ENCODE assay signal across 8 mouse cellular contexts in genomic region chr8:122230712-122231337, GRCm38 (mm10). TPM values are rescaled to one million over a fixed set of nuclear protein-coding genes. Genes with fewer than 3 reads are reported as not detected.
DNase-seq lines count a peak whose midpoint lies in the region; ATAC-seq and TF ChIP-seq lines count a peak whose summit lies in the region.

No protein-coding gene starts in this region.

- peak overlapping the region; percentile 63 for H3K4me3 ChIP-seq in bone marrow macrophage, adult 2 months (ENCODE audit: insufficient read depth, low read length)
- H3K4me3 ChIP-seq in forebrain, embryonic 10.5 days: peak overlapping the region; percentile 64
- peak overlapping the region; percentile 50 to 51 for H3K4me3 ChIP-seq in heart, embryonic 14.5 days (ENCODE audit: control insufficient read depth in 1 of 2, insufficient read depth in 1 of 2, low read depth in 1 of 2, low read length in 2 of 2)
- peak overlapping the region; percentile 45 for H3K4me3 ChIP-seq in liver, embryonic 15.5 days (replicated peaks)
- peak overlapping the region; percentile 48 for H3K4me3 ChIP-seq in neural tube, embryonic 11.5 days (ENCODE audit: low read depth, low read length)
- H3K4me3 ChIP-seq in thymus, adult 2 months (ENCODE audit: control insufficient read depth, insufficient read depth, low read length): peak overlapping the region; percentile 26

- peak; percentile 35; the same call in 1 of the 2 replicates for ATAC-seq in heart, embryonic 14.5 days (ENCODE audit: insufficient number of reproducible peaks, insufficient read depth, low FRiP score, low read depth)
- ATAC-seq in liver, embryonic 15.5 days (ENCODE audit: insufficient read depth): no peak
- ATAC-seq in neural tube, embryonic 11.5 days (ENCODE audit: insufficient read depth, low FRiP score, low TSS enrichment): peak; percentile 75

- TF ChIP-seq CTCF in bone marrow macrophage, adult 2 months (IDR thresholded peaks at IDR 0.05; ENCODE audit: low read depth, low read length): peak; percentile 33; the same call in 1 of the 2 replicates
- TF ChIP-seq CTCF in thymus, adult 2 months (IDR thresholded peaks at IDR 0.05; ENCODE audit: borderline replicate concordance, control insufficient read depth, extremely low read depth, insufficient read depth, low read length, poor library complexity): no peak; the same call in 1 of the 2 replicates

- H3K9ac ChIP-seq in heart, embryonic 14.5 days (ENCODE audit: low read length): peak overlapping the region; percentile 70
- H3K9ac ChIP-seq in liver, embryonic 15.5 days: no peak overlapping the region
- H3K9ac ChIP-seq in neural tube, embryonic 11.5 days (ENCODE audit: low read length): peak overlapping the region; percentile 55; the same call in 1 of the 2 replicates

- H3K27ac ChIP-seq in bone marrow macrophage, adult 2 months (ENCODE audit: insufficient read depth, low read depth, low read length): no peak overlapping the region
- peak overlapping the region; percentile 45; the same call in 1 of the 2 replicates for H3K27ac ChIP-seq in forebrain, embryonic 10.5 days
- no peak overlapping the region; a peak in 1 of 4 replicates for H3K27ac ChIP-seq in heart, embryonic 14.5 days (replicated peaks in 1 of 2; ENCODE audit: control insufficient read depth in 1 of 2, insufficient read depth in 1 of 2, low read depth in 2 of 2, low read length in 2 of 2)
- H3K27ac ChIP-seq in liver, embryonic 15.5 days (replicated peaks): no peak overlapping the region
- no peak overlapping the region for H3K27ac ChIP-seq in neural tube, embryonic 11.5 days (ENCODE audit: low read depth, low read length)
- H3K27ac ChIP-seq in thymus, adult 2 months (ENCODE audit: control insufficient read depth, insufficient read depth, low read length): no peak overlapping the region

- DNase-seq in 3T3-L1 (ENCODE audit: low read depth, low spot score): peak; percentile 83
- DNase-seq in forebrain, embryonic 10.5 days (ENCODE audit: extremely low spot score, low spot score): peak; percentile 81
- DNase-seq in kidney, postnatal 14 days: peak; percentile 68
- peak; percentile 84 for DNase-seq in neural tube, embryonic 11.5 days (ENCODE audit: low spot score)
- peak; percentile 54 for DNase-seq in thymus, adult 2 months

- H3K4me2 ChIP-seq in heart, embryonic 14.5 days (ENCODE audit: low read length): peak overlapping the region; percentile 89
- H3K4me2 ChIP-seq in liver, embryonic 15.5 days: peak overlapping the region; percentile 64
- H3K4me2 ChIP-seq in neural tube, embryonic 11.5 days (ENCODE audit: low read depth): peak overlapping the region; percentile 97

- peaks cover 2% of the 10 kb centered on the region; the same call in 1 of the 2 replicates for H3K4me1 ChIP-seq in bone marrow macrophage, adult 2 months (ENCODE audit: control insufficient read depth, insufficient read depth, low read length)
- peaks cover 53% of the 10 kb centered on the region for H3K4me1 ChIP-seq in forebrain, embryonic 10.5 days
- H3K4me1 ChIP-seq in heart, embryonic 14.5 days (ENCODE audit: control insufficient read depth in 2 of 2, insufficient read depth in 2 of 2, low read length in 2 of 2): peaks cover 19 to 31% of the 10 kb centered on the region in 2 experiments
- no peaks in the 10 kb centered on the region; the same call in 1 of the 2 replicates for H3K4me1 ChIP-seq in liver, embryonic 15.5 days (replicated peaks)
- H3K4me1 ChIP-seq in neural tube, embryonic 11.5 days (ENCODE audit: control insufficient read depth, insufficient read depth, low read length): peaks cover 8% of the 10 kb centered on the region; the same call in 1 of the 2 replicates
- peaks cover 6% of the 10 kb centered on the region for H3K4me1 ChIP-seq in thymus, adult 2 months (replicated peaks; ENCODE audit: control insufficient read depth, insufficient read depth, low read length)

- H3K9me3 ChIP-seq in forebrain, embryonic 10.5 days: no peaks in the 10 kb centered on the region
- H3K9me3 ChIP-seq in heart, embryonic 14.5 days (ENCODE audit: control insufficient read depth, low read length): no peaks in the 10 kb centered on the region
- no peaks in the 10 kb centered on the region for H3K9me3 ChIP-seq in liver, embryonic 15.5 days (replicated peaks)
- H3K9me3 ChIP-seq in neural tube, embryonic 11.5 days (ENCODE audit: control insufficient read depth, low read length): no peaks in the 10 kb centered on the region

- H3K27me3 ChIP-seq in forebrain, embryonic 10.5 days (ENCODE audit: poor library complexity, severe bottlenecking): peaks cover 87% of the 10 kb centered on the region
- H3K27me3 ChIP-seq in heart, embryonic 14.5 days (ENCODE audit: control insufficient read depth, insufficient read depth, low read length): peaks cover 27% of the 10 kb centered on the region
- H3K27me3 ChIP-seq in liver, embryonic 15.5 days: peaks cover 92% of the 10 kb centered on the region
- H3K27me3 ChIP-seq in neural tube, embryonic 11.5 days (ENCODE audit: control insufficient read depth, insufficient read depth, low read length): peaks cover 31% of the 10 kb centered on the region
- peaks cover 11% of the 10 kb centered on the region for H3K27me3 ChIP-seq in thymus, adult 2 months (ENCODE audit: control insufficient read depth, insufficient read depth, low read length)

- WGBS in forebrain, embryonic 10.5 days: 6% methylated on average over 32 of the region's 32 CpGs
- WGBS in heart, embryonic 14.5 days: 4% methylated on average over 32 of the region's 32 CpGs
- WGBS in liver, embryonic 15.5 days (ENCODE audit: insufficient replicate concordance): 3% methylated on average over 32 of the region's 32 CpGs
- 6% methylated on average over 32 of the region's 32 CpGs for WGBS in neural tube, embryonic 11.5 days
- WGBS in thymus, adult 2 months: 7% methylated on average over 32 of the region's 32 CpGs

- no peak for TF ChIP-seq POLR2A in bone marrow macrophage, adult 2 months (IDR thresholded peaks at IDR 0.05; ENCODE audit: borderline replicate concordance, low read depth, low read length)
- TF ChIP-seq POLR2A in thymus, adult 2 months (IDR thresholded peaks at IDR 0.05; ENCODE audit: control insufficient read depth, extremely low read depth, insufficient read depth, low read length, poor library complexity): no peak

- no peaks in the 10 kb centered on the region for H3K36me3 ChIP-seq in forebrain, embryonic 10.5 days (replicated peaks)
- no peaks in the 10 kb centered on the region for H3K36me3 ChIP-seq in heart, embryonic 14.5 days (ENCODE audit: control insufficient read depth, insufficient read depth, low read length)
- no peaks in the 10 kb centered on the region for H3K36me3 ChIP-seq in liver, embryonic 15.5 days (replicated peaks)
- H3K36me3 ChIP-seq in neural tube, embryonic 11.5 days (ENCODE audit: control insufficient read depth, insufficient read depth, low read length): no peaks in the 10 kb centered on the region
- H3K36me3 ChIP-seq in thymus, adult 2 months (ENCODE audit: control insufficient read depth, insufficient read depth, low read length): no peaks in the 10 kb centered on the region

RNA-seq across cellular contexts. Expression of gene Zfpm1, which starts 51.1 kb away (rescaled TPM):
- 5.8 and 7.3 TPM in 2 replicates for polyA plus RNA-seq in bone marrow macrophage, adult 2 months (2012; ENCODE audit: insufficient read depth, insufficient read length, missing spikeins)
- 0.82 and 0.88 TPM in 2 replicates for polyA plus RNA-seq in forebrain, embryonic 10.5 days (2016; fragmentation: Nextera tagmentation; extraction: Ambion mirVana)
- 4.4 and 6.1 TPM in 2 replicates for polyA plus RNA-seq in heart, embryonic 14.5 days (2014; fragmentation: Nextera tagmentation; extraction: Ambion mirVana)
- 12.0 and 14.9 TPM in 2 replicates for polyA plus RNA-seq in liver, embryonic 15.5 days (2015; fragmentation: Nextera tagmentation; extraction: Ambion mirVana)
- polyA plus RNA-seq in neural tube, embryonic 11.5 days (2014; fragmentation: Nextera tagmentation; extraction: Ambion mirVana): 1.2 and 1.5 TPM in 2 replicates
- polyA plus RNA-seq in thymus, adult 2 months (2012; rRNA removed): 100 and 134 TPM in 2 replicates
